Mouse (Mus musculus) heart, adult 2 months (tissue): ENCODE results near the gene Atg101.

ENCODE experiments used
- CTCF ChIP-seq: fragments of 200-600 bp; IDR thresholded peaks from 2 replicates; pipeline ENCODE4 v1.8.1; 2022; ENCODE audit warnings: antibody characterized with exemption, mild to moderate bottlenecking, moderate library complexity
- EP300 ChIP-seq: fragments of 200-500 bp; IDR thresholded peaks from 2 replicates; pipeline ENCODE4 v1.6.1; 2011; ENCODE audit warnings: low read depth, low read length, control low read depth; ENCODE audit not compliant: insufficient read depth
- POLR2A ChIP-seq: fragments of 200-500 bp; IDR thresholded peaks from 2 replicates; pipeline ENCODE4 v1.6.1; 2011; ENCODE audit warnings: mild to moderate bottlenecking, low read depth, low read length, control low read depth; ENCODE audit not compliant: insufficient read depth

DNA sequence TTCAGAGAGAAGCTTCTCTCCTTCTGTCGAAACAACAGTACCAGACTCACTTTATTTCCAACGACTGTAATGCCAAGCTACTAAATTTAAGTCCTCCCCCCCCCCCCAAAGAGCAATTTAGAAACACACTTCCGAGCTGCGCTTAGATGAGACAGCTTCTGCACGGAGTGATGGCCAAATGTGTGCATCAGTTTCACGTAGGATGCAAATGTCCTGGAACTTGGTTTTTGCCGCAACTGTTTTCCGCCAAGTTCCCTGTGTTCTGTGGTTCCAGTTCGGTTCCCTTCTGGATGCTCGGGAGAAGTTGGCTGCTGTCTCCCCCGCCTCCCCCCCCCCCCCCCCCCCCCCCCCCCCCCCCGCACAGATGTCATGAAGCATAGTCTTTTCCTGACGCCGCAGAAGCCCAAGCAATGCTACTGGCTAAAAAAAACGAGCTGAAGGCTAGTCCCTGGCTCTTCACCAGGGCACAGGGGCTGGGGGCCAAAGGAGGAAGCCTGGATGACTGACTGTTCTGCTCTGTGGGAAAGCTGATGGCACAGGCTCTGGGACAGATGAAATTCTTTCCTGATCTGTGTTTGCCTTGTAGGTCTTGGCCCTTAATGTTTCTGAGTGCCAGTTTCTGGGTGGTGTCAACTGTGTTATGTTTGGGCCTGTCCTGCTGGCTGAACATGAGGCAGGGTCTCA, 27.2 kb downstream of the Atg101 start:
- TF ChIP-seq EP300: no peak
- TF ChIP-seq CTCF: no peak
- TF ChIP-seq POLR2A: no peak
